Mouse (Mus musculus): ENCODE measurements around the gene Zfp212. TPM values are rescaled to one million over a fixed set of nuclear protein-coding genes. Genes with fewer than 3 reads are reported as not detected.

Zfp212 gene
- 6.9 and 7.7 TPM in 2 replicates for polyA plus RNA-seq (2014; fragmentation: Nextera tagmentation; extraction: Ambion mirVana)

DNA sequence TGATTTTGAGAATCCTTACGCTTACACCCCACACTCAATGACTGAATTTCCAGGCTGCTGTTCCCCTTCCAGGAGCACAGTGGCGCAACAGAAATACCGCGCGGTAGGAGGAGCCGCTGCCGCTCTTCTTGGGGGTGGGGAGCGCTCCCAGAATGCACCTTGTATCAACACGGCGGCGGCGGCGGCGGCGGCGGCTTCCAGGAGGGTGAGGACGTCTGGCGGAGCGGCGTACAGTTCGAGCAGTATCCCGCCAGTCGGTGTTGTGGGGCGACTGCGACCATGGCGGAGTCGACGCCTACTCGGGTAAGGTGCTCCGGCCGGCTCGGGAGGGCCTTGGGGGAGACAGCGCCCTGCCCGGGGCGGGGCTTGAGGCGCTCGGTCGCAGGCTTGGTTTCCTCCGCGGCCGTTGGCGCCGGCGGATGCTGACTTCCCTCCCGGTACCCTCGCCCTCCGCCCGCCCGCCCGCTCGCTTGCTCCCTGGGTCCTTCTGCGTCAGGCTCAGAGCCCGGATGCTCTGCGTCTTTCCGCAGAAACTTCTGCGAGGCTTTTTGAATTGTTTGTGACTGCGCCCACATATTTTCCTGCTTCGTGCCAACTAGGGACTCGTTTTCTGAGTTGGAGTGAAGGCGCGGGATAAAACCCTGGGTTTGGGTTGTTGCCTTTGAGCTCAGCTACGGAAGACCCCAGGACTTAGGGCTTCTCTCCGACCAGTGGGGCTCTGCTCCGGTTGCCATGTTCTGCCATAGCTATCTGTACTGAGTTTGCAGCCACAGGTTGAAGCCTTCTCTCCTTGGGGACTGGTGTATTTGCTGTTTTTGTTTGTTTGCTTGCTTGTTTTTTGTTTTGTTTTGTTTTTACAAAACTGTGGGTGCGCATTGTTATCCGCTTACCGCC, at the start of gene Zfp212:
Gene Zfp212, plus strand, starts transcription at position 30 of the 894 bp plus-strand sequence.
- under 1% methylated on average over 67 of the region's 67 CpGs for WGBS (ENCODE audit: insufficient replicate concordance)
- peak; percentile 92 for ATAC-seq (replicated peaks; ENCODE audit: insufficient number of reproducible peaks, low FRiP score, low TSS enrichment)
- no peaks in the 10 kb centered on the region for H3K9me3 ChIP-seq (replicated peaks; ENCODE audit: control insufficient read depth, low read length)

DNA sequence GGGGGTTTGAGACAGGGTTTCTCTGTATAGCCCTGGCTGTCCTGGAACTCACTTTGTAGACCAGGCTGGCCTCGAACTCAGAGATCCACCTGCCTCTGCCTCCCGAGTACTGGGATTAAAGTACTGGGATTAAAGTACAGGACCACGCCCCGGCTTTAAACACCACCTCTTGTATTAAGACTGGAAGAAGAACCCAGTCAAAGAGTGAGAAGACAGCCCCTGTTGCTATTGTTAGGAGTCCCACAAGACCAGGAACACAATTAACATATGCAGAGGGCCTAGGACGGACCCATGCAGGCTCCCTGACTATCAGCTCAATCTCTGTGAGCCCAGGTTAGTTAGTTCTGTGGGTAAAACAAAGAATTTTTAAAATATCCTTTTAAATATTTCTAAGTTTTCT, 48.0 kb upstream of the Zfp212 start:
- WGBS (ENCODE audit: insufficient replicate concordance): 80% methylated on average over 5 of the region's 5 CpGs
- ATAC-seq (replicated peaks; ENCODE audit: insufficient number of reproducible peaks, low FRiP score, low TSS enrichment): no peak

More for the DNA sequence above, at the start of gene Zfp212:
- H3K4me1 ChIP-seq (ENCODE audit: control insufficient read depth, insufficient read depth, low read length): peaks cover 8% of the 10 kb centered on the region
- H3K9ac ChIP-seq (ENCODE audit: low read depth, low read length): peak within 1 kb of the TSS; percentile 94
- H3K27ac ChIP-seq (ENCODE audit: low read depth, low read length): peak within 1 kb of the TSS; percentile 95
- no peaks in the 10 kb centered on the region for H3K27me3 ChIP-seq (ENCODE audit: control insufficient read depth, insufficient read depth, low read length)
- H3K36me3 ChIP-seq (ENCODE audit: control insufficient read depth, insufficient read depth, low read length): no peaks in the 10 kb centered on the region
- H3K4me2 ChIP-seq: peak within 1 kb of the TSS; percentile 76
- peak within 1 kb of the TSS; percentile 86 for H3K4me3 ChIP-seq (ENCODE audit: low read depth, low read length)

DNA sequence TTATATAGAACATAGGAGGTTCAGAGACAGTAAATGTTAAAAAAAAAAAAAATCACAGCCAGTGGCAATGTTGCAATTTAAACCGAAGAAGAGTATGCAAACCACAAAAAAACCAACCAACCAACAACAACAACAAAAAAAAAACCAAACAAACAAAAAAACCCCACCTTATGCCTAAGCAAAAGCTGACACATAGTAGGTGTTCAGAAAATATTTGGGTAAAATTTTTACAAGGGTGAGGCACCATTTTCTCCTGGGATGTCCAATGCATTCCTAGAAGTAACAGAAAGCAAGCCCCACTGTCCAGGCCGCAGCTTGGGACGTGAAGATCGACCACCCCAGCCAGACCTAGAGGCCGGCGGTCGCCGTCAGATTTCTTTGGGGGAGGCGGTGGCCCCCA, 43.2 kb upstream of the Zfp212 start, which contains the start of gene Zfp282:
Gene Zfp282, plus strand, starts transcription at position 147 of the 400 bp plus-strand sequence.
- WGBS (ENCODE audit: insufficient replicate concordance): 9% methylated on average over 9 of the region's 9 CpGs
- peak within 1 kb of the TSS; percentile 91 for H3K4me3 ChIP-seq (ENCODE audit: low read depth, low read length)

More for the DNA sequence above, 48.0 kb upstream of the Zfp212 start:
- no peaks in the 10 kb centered on the region for H3K4me1 ChIP-seq (ENCODE audit: control insufficient read depth, insufficient read depth, low read length)
- H3K27me3 ChIP-seq (ENCODE audit: control insufficient read depth, insufficient read depth, low read length): no peaks in the 10 kb centered on the region; the same call in 1 of the 2 replicates
- no peak overlapping the region for H3K9ac ChIP-seq (ENCODE audit: low read depth, low read length)
- no peak overlapping the region for H3K27ac ChIP-seq (ENCODE audit: low read depth, low read length)
- no peak overlapping the region for H3K4me2 ChIP-seq
- H3K36me3 ChIP-seq (ENCODE audit: control insufficient read depth, insufficient read depth, low read length): no peaks in the 10 kb centered on the region
- H3K4me3 ChIP-seq (ENCODE audit: low read depth, low read length): no peak overlapping the region
- no peaks in the 10 kb centered on the region for H3K9me3 ChIP-seq (replicated peaks; ENCODE audit: control insufficient read depth, low read length)

DNA sequence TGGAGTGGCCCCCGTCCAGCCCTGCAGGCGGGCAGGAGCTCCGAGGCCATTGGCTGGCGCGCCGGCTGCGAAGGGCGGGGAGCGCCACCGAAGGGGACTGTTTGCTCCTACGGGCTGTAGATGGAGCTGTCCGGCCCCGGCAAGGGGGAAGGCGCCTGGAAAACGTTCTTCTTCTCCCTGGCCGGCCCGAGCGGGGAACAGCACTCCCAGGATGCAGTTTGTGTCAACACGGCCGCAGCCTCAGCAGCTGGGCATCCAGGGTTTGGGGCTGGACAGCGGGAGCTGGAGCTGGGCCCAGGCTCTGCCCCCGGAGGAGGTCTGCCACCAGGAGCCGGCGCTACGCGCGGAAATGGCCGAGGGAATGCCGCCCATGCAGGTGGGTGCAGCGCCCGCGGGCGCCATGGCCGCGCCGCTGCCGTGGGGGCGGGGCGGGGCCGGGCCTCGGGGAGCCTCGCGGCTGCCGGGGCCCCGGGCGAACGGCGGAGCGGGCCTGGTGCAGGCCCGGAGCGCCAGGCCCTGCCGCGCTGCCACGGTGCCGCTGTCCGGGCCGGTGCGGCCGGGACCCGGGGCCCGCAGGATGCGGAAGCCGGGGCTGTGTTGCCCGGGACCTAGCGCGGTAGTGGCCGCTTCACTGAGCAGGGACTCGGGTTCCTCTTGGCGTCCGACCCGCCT, 42.7 kb upstream of the Zfp212 start:
- no peaks in the 10 kb centered on the region for H3K27me3 ChIP-seq (ENCODE audit: control insufficient read depth, insufficient read depth, low read length)
- peaks cover 5% of the 10 kb centered on the region; the same call in 1 of the 2 replicates for H3K36me3 ChIP-seq (ENCODE audit: control insufficient read depth, insufficient read depth, low read length)
- H3K4me1 ChIP-seq (ENCODE audit: control insufficient read depth, insufficient read depth, low read length): peaks cover 12% of the 10 kb centered on the region
- H3K4me3 ChIP-seq (ENCODE audit: low read depth, low read length): peak overlapping the region; percentile 91
- H3K27ac ChIP-seq (ENCODE audit: low read depth, low read length): peak overlapping the region; percentile 96
- H3K9ac ChIP-seq (ENCODE audit: low read depth, low read length): peak overlapping the region; percentile 93
- H3K9me3 ChIP-seq (replicated peaks; ENCODE audit: control insufficient read depth, low read length): no peaks in the 10 kb centered on the region
- WGBS (ENCODE audit: insufficient replicate concordance): under 1% methylated on average over 63 of the region's 71 CpGs
- peak; percentile 92 for ATAC-seq (replicated peaks; ENCODE audit: insufficient number of reproducible peaks, low FRiP score, low TSS enrichment)
- peak overlapping the region; percentile 87 for H3K4me2 ChIP-seq

More for the DNA sequence above, 43.2 kb upstream of the Zfp212 start, which contains the start of gene Zfp282:
- Histone ChIP-seq H3K9ac (ENCODE audit: low read depth, low read length) (peak within 1 kb of the TSS; percentile 93), H3K36me3 (ENCODE audit: control insufficient read depth, insufficient read depth, low read length) (peaks cover 5% of the 10 kb centered on the region; the same call in 1 of the 2 replicates), H3K9me3 (replicated peaks; ENCODE audit: control insufficient read depth, low read length) (no peaks in the 10 kb centered on the region), H3K27me3 (ENCODE audit: control insufficient read depth, insufficient read depth, low read length) (no peaks in the 10 kb centered on the region), H3K27ac (ENCODE audit: low read depth, low read length) (peak within 1 kb of the TSS; percentile 96), H3K4me2 (peak within 1 kb of the TSS; percentile 87), H3K4me1 (ENCODE audit: control insufficient read depth, insufficient read depth, low read length) (peaks cover 12% of the 10 kb centered on the region)
- ATAC-seq (replicated peaks; ENCODE audit: insufficient number of reproducible peaks, low FRiP score, low TSS enrichment): no peak

DNA sequence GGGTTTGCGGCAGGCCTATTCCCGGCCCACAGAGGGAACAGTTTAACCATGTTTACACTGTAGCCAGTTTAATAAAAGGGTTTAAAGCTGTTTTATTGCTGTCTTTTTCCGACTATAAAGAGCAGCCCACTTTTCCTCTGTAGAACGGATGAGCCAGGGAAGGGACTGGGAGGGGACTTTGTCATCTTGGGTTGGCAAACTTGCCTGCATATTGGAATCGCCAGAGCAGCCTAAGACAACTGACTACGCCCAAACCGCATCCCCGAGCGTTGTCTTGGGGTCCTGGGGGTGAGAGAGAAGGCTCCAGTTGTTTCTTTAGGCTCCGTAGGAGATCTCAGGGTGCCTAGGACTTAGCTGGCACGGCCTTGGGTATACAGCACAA, 42.2 kb upstream of the Zfp212 start:
- peak overlapping the region; percentile 93 for H3K9ac ChIP-seq (ENCODE audit: low read depth, low read length)
- H3K27me3 ChIP-seq (ENCODE audit: control insufficient read depth, insufficient read depth, low read length): no peaks in the 10 kb centered on the region
- peaks cover 12% of the 10 kb centered on the region for H3K4me1 ChIP-seq (ENCODE audit: control insufficient read depth, insufficient read depth, low read length)
- peaks cover 6% of the 10 kb centered on the region; the same call in 1 of the 2 replicates for H3K36me3 ChIP-seq (ENCODE audit: control insufficient read depth, insufficient read depth, low read length)
- no peak for ATAC-seq (replicated peaks; ENCODE audit: insufficient number of reproducible peaks, low FRiP score, low TSS enrichment)
- no peaks in the 10 kb centered on the region for H3K9me3 ChIP-seq (replicated peaks; ENCODE audit: control insufficient read depth, low read length)
- peak overlapping the region; percentile 91 for H3K4me3 ChIP-seq (ENCODE audit: low read depth, low read length)
- 2% methylated on average over 11 of the region's 11 CpGs for WGBS (ENCODE audit: insufficient replicate concordance)
- peak overlapping the region; percentile 87 for H3K4me2 ChIP-seq
- H3K27ac ChIP-seq (ENCODE audit: low read depth, low read length): peak overlapping the region; percentile 96

DNA sequence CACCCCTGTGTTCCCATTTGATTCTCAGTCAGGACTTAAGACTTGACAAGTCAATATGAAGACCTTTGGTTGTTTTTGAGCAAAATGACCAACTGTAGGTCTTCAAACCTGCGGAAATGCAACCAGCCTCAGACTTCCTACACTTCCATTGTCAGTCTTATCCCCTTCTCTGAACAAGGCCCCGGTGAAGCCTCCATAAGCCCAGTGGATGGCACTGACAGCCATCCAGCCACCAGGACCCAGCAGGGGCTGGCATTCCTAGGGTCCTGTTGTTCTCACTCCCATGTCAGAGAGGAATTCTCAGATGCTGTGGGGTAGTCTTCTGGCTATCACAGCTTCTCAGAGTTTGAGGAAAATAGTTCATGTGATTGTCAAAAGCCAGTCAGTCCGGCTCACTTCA, 41.7 kb upstream of the Zfp212 start:
- H3K4me1 ChIP-seq (ENCODE audit: control insufficient read depth, insufficient read depth, low read length): peaks cover 12% of the 10 kb centered on the region
- H3K4me3 ChIP-seq (ENCODE audit: low read depth, low read length): peak overlapping the region; percentile 91
- peaks cover 10% of the 10 kb centered on the region; the same call in 1 of the 2 replicates for H3K36me3 ChIP-seq (ENCODE audit: control insufficient read depth, insufficient read depth, low read length)
- 50% methylated on average over 3 of the region's 3 CpGs for WGBS (ENCODE audit: insufficient replicate concordance)
- H3K9me3 ChIP-seq (replicated peaks; ENCODE audit: control insufficient read depth, low read length): no peaks in the 10 kb centered on the region
- H3K4me2 ChIP-seq: peak overlapping the region; percentile 87
- H3K27me3 ChIP-seq (ENCODE audit: control insufficient read depth, insufficient read depth, low read length): no peaks in the 10 kb centered on the region
- H3K27ac ChIP-seq (ENCODE audit: low read depth, low read length): no peak overlapping the region
- ATAC-seq (replicated peaks; ENCODE audit: insufficient number of reproducible peaks, low FRiP score, low TSS enrichment): no peak
- peak overlapping the region; percentile 93 for H3K9ac ChIP-seq (ENCODE audit: low read depth, low read length)

DNA sequence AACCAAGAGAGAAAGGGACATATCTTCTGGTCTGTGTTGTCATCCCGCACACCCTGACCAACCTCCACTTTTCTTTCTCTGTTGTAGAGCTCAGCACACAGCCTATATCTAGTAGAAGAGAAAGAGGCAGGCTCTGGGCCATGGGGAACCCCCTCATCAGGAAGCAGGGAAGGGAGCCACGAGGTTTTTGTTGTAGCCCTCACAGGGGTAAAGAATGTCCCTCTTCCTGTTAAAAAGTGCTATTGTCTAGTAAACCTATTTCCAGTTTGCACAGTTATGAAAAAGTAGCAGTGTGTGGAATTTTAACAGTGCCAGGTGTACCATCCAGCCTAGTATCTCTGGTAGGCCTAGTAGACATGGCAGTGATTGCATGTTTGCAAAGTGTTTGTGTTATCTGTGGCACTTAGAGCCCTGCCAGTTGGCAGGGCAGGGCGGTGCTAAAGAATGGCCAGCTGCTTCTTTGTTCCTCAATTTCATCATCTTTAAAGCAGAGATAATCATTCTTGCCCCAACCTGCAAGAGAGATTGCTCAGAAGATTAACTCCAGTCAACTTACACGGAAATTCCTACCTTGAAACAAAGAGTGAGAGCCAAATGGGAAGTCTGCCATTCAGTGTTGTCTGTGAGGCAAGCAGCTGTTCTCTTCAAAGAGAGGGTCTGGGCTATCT, 41.1 kb upstream of the Zfp212 start:
- WGBS (ENCODE audit: insufficient replicate concordance): 69% methylated on average over 4 of the region's 4 CpGs
- Histone ChIP-seq H3K27ac (ENCODE audit: low read depth, low read length) (no peak overlapping the region), H3K9ac (ENCODE audit: low read depth, low read length) (peak overlapping the region; percentile 93; the same call in 1 of the 2 replicates), H3K36me3 (ENCODE audit: control insufficient read depth, insufficient read depth, low read length) (peaks cover 10% of the 10 kb centered on the region; the same call in 1 of the 2 replicates), H3K27me3 (ENCODE audit: control insufficient read depth, insufficient read depth, low read length) (no peaks in the 10 kb centered on the region), H3K4me3 (ENCODE audit: low read depth, low read length) (no peak overlapping the region), H3K4me2 (peak overlapping the region; percentile 87), H3K4me1 (ENCODE audit: control insufficient read depth, insufficient read depth, low read length) (peaks cover 12% of the 10 kb centered on the region), H3K9me3 (replicated peaks; ENCODE audit: control insufficient read depth, low read length) (no peaks in the 10 kb centered on the region)
- no peak for ATAC-seq (replicated peaks; ENCODE audit: insufficient number of reproducible peaks, low FRiP score, low TSS enrichment)

DNA sequence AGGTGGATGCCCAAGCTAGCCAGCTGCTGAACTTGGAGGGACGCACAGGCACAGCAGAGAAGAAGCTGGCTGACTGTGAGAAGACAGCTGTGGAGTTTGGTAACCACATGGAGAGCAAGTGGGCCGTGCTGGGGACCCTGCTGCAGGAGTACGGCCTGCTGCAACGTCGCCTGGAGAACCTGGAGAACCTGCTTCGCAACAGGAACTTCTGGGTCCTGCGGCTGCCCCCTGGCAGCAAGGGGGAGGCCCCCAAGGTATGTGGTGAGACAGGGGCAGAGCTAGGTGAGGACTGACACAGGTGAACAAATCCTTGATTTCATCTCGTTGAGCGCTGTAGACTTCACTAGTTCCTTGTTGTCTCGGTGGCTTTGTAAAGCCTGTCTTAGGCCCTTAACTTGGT, 40.1 kb upstream of the Zfp212 start:
- no peak for ATAC-seq (replicated peaks; ENCODE audit: insufficient number of reproducible peaks, low FRiP score, low TSS enrichment)
- H3K36me3 ChIP-seq (ENCODE audit: control insufficient read depth, insufficient read depth, low read length): peaks cover 12% of the 10 kb centered on the region; the same call in 1 of the 2 replicates

More for the DNA sequence above, 40.1 kb upstream of the Zfp212 start:
- H3K27ac ChIP-seq (ENCODE audit: low read depth, low read length): no peak overlapping the region
- H3K9ac ChIP-seq (ENCODE audit: low read depth, low read length): no peak overlapping the region
- no peaks in the 10 kb centered on the region for H3K27me3 ChIP-seq (ENCODE audit: control insufficient read depth, insufficient read depth, low read length)
- no peak overlapping the region for H3K4me2 ChIP-seq
- no peaks in the 10 kb centered on the region for H3K9me3 ChIP-seq (replicated peaks; ENCODE audit: control insufficient read depth, low read length)
- peaks cover 12% of the 10 kb centered on the region for H3K4me1 ChIP-seq (ENCODE audit: control insufficient read depth, insufficient read depth, low read length)
- H3K4me3 ChIP-seq (ENCODE audit: low read depth, low read length): no peak overlapping the region
- 90% methylated on average over 10 of the region's 10 CpGs for WGBS (ENCODE audit: insufficient replicate concordance)

Measured in heart, embryonic 11.5 days (tissue).